Mouse (Mus musculus): ENCODE data around the gene Prr12. TPM values are rescaled to one million over a fixed set of nuclear protein-coding genes. Genes with fewer than 3 reads are reported as not detected.

Prr12 gene
- polyA plus RNA-seq, 1 experiment: 14.6 TPM

- Histone ChIP-seq H3K27ac (ENCODE audit: insufficient read depth, low read length) (peak overlapping the region; percentile 88), H3K4me3 (ENCODE audit: insufficient read depth, low read length) (peak overlapping the region; percentile 47), H3K4me1 (ENCODE audit: control insufficient read depth, insufficient read depth, low read length) (no peaks in the 10 kb centered on the region; the same call in 1 of the 2 replicates)
- TF ChIP-seq POLR2A (IDR thresholded peaks at IDR 0.05; ENCODE audit: extremely low read depth, insufficient read depth, low read length): peak; percentile 62; the same call in 1 of the 2 replicates
- TF ChIP-seq CTCF (IDR thresholded peaks at IDR 0.05; ENCODE audit: extremely low read depth, insufficient read depth, low read length): no peak
Measured at GRCm38 (mm10) chr7:45053931-45054510, 1.3 kb upstream of the Prr12 start.

- peak overlapping the region; percentile 47 for H3K4me3 ChIP-seq (ENCODE audit: insufficient read depth, low read length)
- no peaks in the 10 kb centered on the region for H3K4me1 ChIP-seq (ENCODE audit: control insufficient read depth, insufficient read depth, low read length)
- peak overlapping the region; percentile 98 for H3K27ac ChIP-seq (ENCODE audit: insufficient read depth, low read length)
- TF ChIP-seq CTCF (IDR thresholded peaks at IDR 0.05; ENCODE audit: extremely low read depth, insufficient read depth, low read length) (no peak), POLR2A (IDR thresholded peaks at IDR 0.05; ENCODE audit: extremely low read depth, insufficient read depth, low read length) (peak; percentile 49; the same call in 1 of the 2 replicates)
Measured at GRCm38 (mm10) chr7:45053117-45053930, 643 bp upstream of the Prr12 start.

GRCm38 (mm10) chr7:45052181-45052861 is 360 bp downstream of the Prr12 start:
- TF ChIP-seq POLR2A (IDR thresholded peaks at IDR 0.05; ENCODE audit: extremely low read depth, insufficient read depth, low read length): no peak
- no peak for TF ChIP-seq CTCF (IDR thresholded peaks at IDR 0.05; ENCODE audit: extremely low read depth, insufficient read depth, low read length)
- Histone ChIP-seq H3K27ac (ENCODE audit: insufficient read depth, low read length) (peak overlapping the region; percentile 90), H3K4me1 (ENCODE audit: control insufficient read depth, insufficient read depth, low read length) (no peaks in the 10 kb centered on the region), H3K4me3 (ENCODE audit: insufficient read depth, low read length) (peak overlapping the region; percentile 47)

- Histone ChIP-seq H3K4me3 (ENCODE audit: insufficient read depth, low read length) (peak overlapping the region; percentile 47), H3K27ac (ENCODE audit: insufficient read depth, low read length) (no peak overlapping the region), H3K4me1 (ENCODE audit: control insufficient read depth, insufficient read depth, low read length) (no peaks in the 10 kb centered on the region)
- TF ChIP-seq CTCF (IDR thresholded peaks at IDR 0.05; ENCODE audit: extremely low read depth, insufficient read depth, low read length): no peak
- TF ChIP-seq POLR2A (IDR thresholded peaks at IDR 0.05; ENCODE audit: extremely low read depth, insufficient read depth, low read length): no peak
Measured at GRCm38 (mm10) chr7:45051601-45051974, 1.1 kb downstream of the Prr12 start.

GRCm38 (mm10) chr7:45050945-45051600 is 1.6 kb downstream of the Prr12 start:
- Histone ChIP-seq H3K4me3 (ENCODE audit: insufficient read depth, low read length) (peak overlapping the region; percentile 47), H3K4me1 (ENCODE audit: control insufficient read depth, insufficient read depth, low read length) (no peaks in the 10 kb centered on the region), H3K27ac (ENCODE audit: insufficient read depth, low read length) (no peak overlapping the region)
- TF ChIP-seq CTCF (IDR thresholded peaks at IDR 0.05; ENCODE audit: extremely low read depth, insufficient read depth, low read length) (no peak), POLR2A (IDR thresholded peaks at IDR 0.05; ENCODE audit: extremely low read depth, insufficient read depth, low read length) (no peak)

- TF ChIP-seq CTCF (IDR thresholded peaks at IDR 0.05; ENCODE audit: extremely low read depth, insufficient read depth, low read length): no peak
- no peak for TF ChIP-seq POLR2A (IDR thresholded peaks at IDR 0.05; ENCODE audit: extremely low read depth, insufficient read depth, low read length)
- Histone ChIP-seq H3K4me3 (ENCODE audit: insufficient read depth, low read length) (no peak overlapping the region), H3K4me1 (ENCODE audit: control insufficient read depth, insufficient read depth, low read length) (no peaks in the 10 kb centered on the region), H3K27ac (ENCODE audit: insufficient read depth, low read length) (no peak overlapping the region)
Measured at GRCm38 (mm10) chr7:45048923-45049657, 3.6 kb downstream of the Prr12 start.

GRCm38 (mm10) chr7:45048001-45048890 is 4.4 kb downstream of the Prr12 start:
- Histone ChIP-seq H3K27ac (ENCODE audit: insufficient read depth, low read length) (no peak overlapping the region), H3K4me1 (ENCODE audit: control insufficient read depth, insufficient read depth, low read length) (no peaks in the 10 kb centered on the region), H3K4me3 (ENCODE audit: insufficient read depth, low read length) (no peak overlapping the region)
- TF ChIP-seq CTCF (IDR thresholded peaks at IDR 0.05; ENCODE audit: extremely low read depth, insufficient read depth, low read length) (no peak), POLR2A (IDR thresholded peaks at IDR 0.05; ENCODE audit: extremely low read depth, insufficient read depth, low read length) (no peak)

- H3K27ac ChIP-seq (ENCODE audit: insufficient read depth, low read length): no peak overlapping the region
- no peak overlapping the region for H3K4me3 ChIP-seq (ENCODE audit: insufficient read depth, low read length)
- no peaks in the 10 kb centered on the region for H3K4me1 ChIP-seq (ENCODE audit: control insufficient read depth, insufficient read depth, low read length)
- no peak for TF ChIP-seq CTCF (IDR thresholded peaks at IDR 0.05; ENCODE audit: extremely low read depth, insufficient read depth, low read length)
- no peak for TF ChIP-seq POLR2A (IDR thresholded peaks at IDR 0.05; ENCODE audit: extremely low read depth, insufficient read depth, low read length)
Measured at GRCm38 (mm10) chr7:45047491-45047890, 5.2 kb downstream of the Prr12 start.

Measured in cortical plate, adult 2 months (tissue).